Mouse (Mus musculus): ENCODE data around the gene Pde7b.
A peak's percentile ranks its signal among the peaks of the same experiment; 100 is the strongest.

The Pde7b gene

GRCm38 (mm10) chr10:20493826-20494455, 230.9 kb downstream of the Pde7b start:
- DNase-seq (ENCODE audit: low spot score in 2 of 2): no peak

- DNase-seq (ENCODE audit: low spot score in 2 of 2): no peak
Measured at GRCm38 (mm10) chr10:20492216-20492964, 232.5 kb downstream of the Pde7b start.

- DNase-seq (ENCODE audit: low spot score in 2 of 2): no peak
Measured at GRCm38 (mm10) chr10:20490775-20491174, 234.1 kb downstream of the Pde7b start.

- DNase-seq (ENCODE audit: low spot score in 2 of 2): no peak
Measured at GRCm38 (mm10) chr10:20490281-20490680, 234.6 kb downstream of the Pde7b start.

- no peak for DNase-seq (ENCODE audit: low spot score in 2 of 2)
Measured at GRCm38 (mm10) chr10:20486461-20487253, 238.2 kb downstream of the Pde7b start.

- DNase-seq (ENCODE audit: low spot score in 2 of 2): no peak
Measured at GRCm38 (mm10) chr10:20485816-20486215, 239.1 kb downstream of the Pde7b start.

GRCm38 (mm10) chr10:20479481-20479880, 245.4 kb downstream of the Pde7b start:
- no peak for DNase-seq (ENCODE audit: low spot score in 2 of 2)

GRCm38 (mm10) chr10:20478456-20478855, 246.4 kb downstream of the Pde7b start:
- DNase-seq (ENCODE audit: low spot score in 2 of 2): no peak

GRCm38 (mm10) chr10:20474831-20475230, 250.0 kb downstream of the Pde7b start:
- peak in 1 of 2 experiments; percentile 7 for DNase-seq (ENCODE audit: low spot score in 2 of 2)

- DNase-seq (ENCODE audit: low spot score in 2 of 2): no peak
Measured at GRCm38 (mm10) chr10:20474036-20474435, 250.8 kb downstream of the Pde7b start.

GRCm38 (mm10) chr10:20473505-20473904, 251.4 kb downstream of the Pde7b start:
- no peak for DNase-seq (ENCODE audit: low spot score in 2 of 2)

- no peak for DNase-seq (ENCODE audit: low spot score in 2 of 2)
Measured at GRCm38 (mm10) chr10:20472007-20472406, 252.9 kb downstream of the Pde7b start.

- DNase-seq (ENCODE audit: low spot score in 2 of 2): no peak
Measured at GRCm38 (mm10) chr10:20464631-20465030, 260.2 kb downstream of the Pde7b start.

- no peak for DNase-seq (ENCODE audit: low spot score in 2 of 2)
Measured at GRCm38 (mm10) chr10:20463941-20464340, 260.9 kb downstream of the Pde7b start.

- no peak for DNase-seq (ENCODE audit: low spot score in 2 of 2)
Measured at GRCm38 (mm10) chr10:20462596-20462995, 262.3 kb downstream of the Pde7b start.

GRCm38 (mm10) chr10:20459657-20460350, 265.1 kb downstream of the Pde7b start:
- no peak for DNase-seq (ENCODE audit: low spot score in 2 of 2)

GRCm38 (mm10) chr10:20459160-20459559, 265.7 kb downstream of the Pde7b start:
- no peak for DNase-seq (ENCODE audit: low spot score in 2 of 2)

GRCm38 (mm10) chr10:20454387-20455065, 270.4 kb downstream of the Pde7b start:
- no peak for DNase-seq (ENCODE audit: low spot score in 2 of 2)

GRCm38 (mm10) chr10:20437428-20437827, 287.4 kb downstream of the Pde7b start:
- no peak for DNase-seq (ENCODE audit: low spot score in 2 of 2)

- DNase-seq (ENCODE audit: low spot score in 2 of 2): no peak
Measured at GRCm38 (mm10) chr10:20437021-20437420, 287.9 kb downstream of the Pde7b start.

- no peak for DNase-seq (ENCODE audit: low spot score in 2 of 2)
Measured at GRCm38 (mm10) chr10:20435913-20436312, 289.0 kb downstream of the Pde7b start.

Data from frontal cortex, postnatal 25 days (tissue).